In the genomic region with DNA sequence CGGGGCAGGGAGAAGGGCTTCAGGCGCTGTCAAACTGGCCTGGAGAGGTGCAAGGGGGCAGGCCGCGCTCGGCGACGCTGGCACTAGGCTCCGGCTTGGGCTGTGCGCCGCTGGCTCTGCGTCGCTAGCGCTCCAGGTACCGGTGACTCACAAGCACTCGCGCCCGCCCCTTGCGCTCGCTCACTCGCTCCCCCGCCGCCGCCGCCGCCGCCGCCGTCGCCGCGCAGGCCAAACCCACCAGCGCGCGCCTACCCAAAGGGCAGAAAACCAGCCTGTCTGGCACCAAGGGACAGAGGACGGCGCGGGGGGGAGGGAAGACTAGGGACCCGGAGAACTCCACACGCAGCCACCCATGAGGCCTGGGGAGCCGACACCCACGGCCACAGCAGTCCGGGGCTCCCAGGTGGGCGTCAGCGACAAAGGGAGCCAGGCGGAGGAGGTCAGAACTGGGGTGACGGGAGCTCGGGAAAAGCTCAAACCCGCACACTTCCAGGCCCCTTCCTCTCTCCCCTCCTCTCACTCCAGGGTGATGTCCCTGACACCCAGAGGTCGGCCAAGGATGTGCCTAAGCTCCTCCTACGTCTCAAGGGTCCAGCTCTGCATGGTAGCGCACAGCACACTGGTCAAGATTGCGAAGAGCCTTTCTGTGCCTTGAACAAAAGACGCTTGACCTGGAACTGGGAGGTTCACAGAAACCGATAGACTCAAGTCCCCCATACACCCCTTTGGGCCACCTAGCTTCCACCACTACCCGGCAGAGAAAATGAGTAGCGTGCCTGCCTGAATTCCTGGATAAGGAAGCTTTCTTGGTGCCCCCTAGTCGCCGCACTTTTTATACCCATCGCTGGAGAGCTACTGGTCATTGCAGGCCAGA, we compare ENCODE assay signal across 8 mouse cellular contexts. TPM values are rescaled to one million over a fixed set of nuclear protein-coding genes. Genes with fewer than 3 reads are reported as not detected.
A peak's percentile ranks its signal among the peaks of the same experiment; 100 is the strongest.
DNase-seq lines count a peak whose midpoint lies in the region; TF ChIP-seq lines count a peak whose summit lies in the region.

A gene (minus strand): TSS at position 508 of the 874 bp plus-strand sequence.

- no peak for TF ChIP-seq CTCF in E14TG2a.4 (conservative IDR thresholded peaks at IDR 0.05; ENCODE audit: low read length)
- TF ChIP-seq CTCF in embryonic fibroblast, embryonic 13.5 days (IDR thresholded peaks at IDR 0.05; ENCODE audit: borderline replicate concordance, insufficient read depth, low read length): no peak

- no peaks in the 10 kb centered on the region for H3K9me3 ChIP-seq in E14TG2a.4 (ENCODE audit: low read length)

- no peak for TF ChIP-seq POLR2A in embryonic fibroblast, embryonic 13.5 days (IDR thresholded peaks at IDR 0.05; ENCODE audit: low read depth, low read length)

- peak; percentile 74 for DNase-seq in adrenal gland, postnatal 25 days
- DNase-seq in heart, postnatal 25 days (ENCODE audit: low spot score): peak; percentile 2
- DNase-seq in layer of hippocampus, postnatal 25 days (ENCODE audit: extremely low spot score in 1 of 2, low spot score in 1 of 2): peak; percentile 56 to 67
- peak; percentile 74 for DNase-seq in lung, postnatal 10 days
- peak; percentile 77 for DNase-seq in retina, postnatal 1 day
- DNase-seq in B cell, adult 2 months: no peak

- H3K27ac ChIP-seq in embryonic fibroblast, embryonic 13.5 days (ENCODE audit: insufficient read depth, low read length): no peak within 1 kb of the TSS

- peak within 1 kb of the TSS; percentile 84 for H3K4me3 ChIP-seq in E14TG2a.4 (replicated peaks; ENCODE audit: low read length)
- H3K4me3 ChIP-seq in embryonic fibroblast, embryonic 13.5 days (ENCODE audit: insufficient read depth, low read length): peak within 1 kb of the TSS; percentile 48

- intact Hi-C loops in heart, postnatal 25 days (cut with DNase I): no loop called here

- H3K36me3 ChIP-seq in E14TG2a.4 (ENCODE audit: insufficient read depth, low read length): no peaks in the 10 kb centered on the region

- H3K4me1 ChIP-seq in E14TG2a.4 (replicated peaks; ENCODE audit: low read depth, low read length): peaks cover 28% of the 10 kb centered on the region
- no peaks in the 10 kb centered on the region for H3K4me1 ChIP-seq in embryonic fibroblast, embryonic 13.5 days (ENCODE audit: control insufficient read depth, insufficient read depth, low read length)

- peaks cover 49% of the 10 kb centered on the region for H3K27me3 ChIP-seq in E14TG2a.4 (ENCODE audit: insufficient read depth, low read length)

RNA-seq across cellular contexts. Expression of the gene that starts here (rescaled TPM):
- 7.4 and 9.9 TPM in 2 replicates for total RNA-seq in adrenal gland, postnatal 25 days (2021)
- 0.58 and 1.2 TPM in 2 replicates for polyA plus RNA-seq in embryonic fibroblast, embryonic 13.5 days (2011; ENCODE audit: insufficient read length, low read depth, missing spikeins)
- 100 to 1,000 TPM; 405 to 439 TPM for total RNA-seq in heart, postnatal 25 days (2021)
- 100 to 1,000 TPM; 126 to 150 TPM for total RNA-seq in layer of hippocampus, postnatal 25 days (2021)

Comparison
In these comparisons a context has a peak if more than half of its experiments do, and no peak if none do; other contexts are left out.
1. RNA of the gene that starts here (total RNA-seq): 405 to 439 TPM in heart, postnatal 25 days and 126 to 150 TPM in layer of hippocampus, postnatal 25 days; 7.4 to 9.9 TPM in adrenal gland, postnatal 25 days; every median in the first group is over 10 times any median in the second.
2. DNase-seq: peak in adrenal gland, postnatal 25 days (single experiment), heart, postnatal 25 days (single experiment), layer of hippocampus, postnatal 25 days (2 of 2), lung, postnatal 10 days (single experiment) and retina, postnatal 1 day (single experiment); none in B cell, adult 2 months (0 of 2).